12 mouse cellular contexts compared by ENCODE assay signal in the genomic region with DNA sequence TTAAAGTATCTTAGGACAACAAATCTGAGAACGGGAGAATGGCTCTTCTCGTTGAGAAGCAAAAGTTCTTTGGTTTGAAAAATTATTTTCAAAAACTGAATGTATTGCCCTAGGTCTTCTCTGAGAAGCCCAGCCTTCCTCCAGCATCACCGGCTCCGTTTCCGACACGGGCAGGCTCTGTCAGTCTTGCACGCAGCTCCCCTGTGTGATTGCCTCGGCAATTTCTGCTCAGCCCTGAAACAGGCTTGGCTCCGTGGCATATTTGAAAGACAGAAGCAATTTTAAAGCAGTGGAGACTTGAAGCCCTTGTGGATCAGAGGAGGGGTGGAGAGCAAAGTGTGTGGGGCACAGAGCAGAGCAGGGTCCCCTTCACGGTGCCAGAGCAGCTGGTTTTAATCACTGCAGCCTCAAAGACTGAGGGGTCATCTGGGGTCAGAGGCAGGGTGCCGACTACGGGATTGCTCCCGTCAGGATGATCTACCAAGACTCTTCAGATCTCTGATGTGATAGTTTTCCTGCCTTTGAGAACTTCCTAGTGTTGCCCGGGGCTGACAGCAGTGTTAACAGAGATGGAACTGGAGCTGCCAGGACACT.
A peak's percentile ranks its signal among the peaks of the same experiment; 100 is the strongest.
DNase-seq lines count a peak whose midpoint lies in the region; ATAC-seq lines count a peak whose summit lies in the region.
"Had no signal": no experiment of that assay in that cellular context is flagged by ENCODE, and none has a peak within 500 bp of the region (broad histone marks: within the 10 kb centered on the region; RNA-seq: fewer than 3 reads in every experiment).

No protein-coding gene starts in this region.

- no peaks in the 10 kb centered on the region for H3K9me3 ChIP-seq in heart, embryonic 12.5 days (replicated peaks)
- no peaks in the 10 kb centered on the region for H3K9me3 ChIP-seq in embryonic facial prominence, embryonic 15.5 days (replicated peaks)
- H3K9me3 ChIP-seq in midbrain, embryonic 10.5 days (replicated peaks), result no peaks in the 10 kb centered on the region
- H3K9me3 ChIP-seq: liver, embryonic 12.5 days had no signal

- no peak overlapping the region; the same call in 1 of the 2 replicates for H3K9ac ChIP-seq in heart, embryonic 12.5 days
- no peak overlapping the region for H3K9ac ChIP-seq in embryonic facial prominence, embryonic 15.5 days
- H3K9ac ChIP-seq: liver, embryonic 12.5 days had no signal

- H3K27ac ChIP-seq in heart, embryonic 12.5 days (ENCODE audit: poor library complexity, severe bottlenecking), result peak overlapping the region; percentile 34
- H3K27ac ChIP-seq in embryonic facial prominence, embryonic 15.5 days (replicated peaks), result peak overlapping the region; percentile 39; the same call in 1 of the 2 replicates
- peak overlapping the region; percentile 55; the same call in 1 of the 2 replicates for H3K27ac ChIP-seq in midbrain, embryonic 10.5 days (replicated peaks)
- H3K27ac ChIP-seq: liver, embryonic 12.5 days; stomach, postnatal 0 days had no signal

- 0 out of 2 replicates have a peak, but pooled peaks cover 8% of the 10 kb centered on the region for H3K27me3 ChIP-seq in heart, embryonic 12.5 days (replicated peaks)
- no peaks in the 10 kb centered on the region for H3K27me3 ChIP-seq in embryonic facial prominence, embryonic 15.5 days
- peaks cover 25% of the 10 kb centered on the region for H3K27me3 ChIP-seq in midbrain, embryonic 10.5 days (ENCODE audit: low read depth, poor library complexity, severe bottlenecking)

- no peak overlapping the region for H3K4me3 ChIP-seq in heart, embryonic 12.5 days
- no peak overlapping the region for H3K4me3 ChIP-seq in embryonic facial prominence, embryonic 15.5 days (replicated peaks)
- no peak overlapping the region for H3K4me3 ChIP-seq in midbrain, embryonic 10.5 days
- H3K4me3 ChIP-seq: liver, embryonic 12.5 days; myocyte had no signal

- H3K36me3 ChIP-seq in heart, embryonic 12.5 days, result no peaks in the 10 kb centered on the region
- H3K36me3 ChIP-seq in embryonic facial prominence, embryonic 15.5 days, result peaks cover 25% of the 10 kb centered on the region
- H3K36me3 ChIP-seq in midbrain, embryonic 10.5 days, result peaks cover 12% of the 10 kb centered on the region
- H3K36me3 ChIP-seq: liver, embryonic 12.5 days had no signal

- DNase-seq in heart, adult 8-10 months (ENCODE audit: low spot score), result no peak
- DNase-seq in embryo, embryonic 10 days (ENCODE audit: low spot score), result peak; percentile 86
- DNase-seq in midbrain, embryonic 10.5 days (ENCODE audit: low spot score), result peak; percentile 57
- no peak for DNase-seq in adrenal gland, adult 8-10 months
- no peak for DNase-seq in left cerebral cortex, postnatal 36 days (ENCODE audit: low spot score in 2 of 2)
- DNase-seq in kidney, adult 9 months, result no peak

- H3K4me1 ChIP-seq in heart, embryonic 12.5 days (replicated peaks), result peaks cover 43% of the 10 kb centered on the region
- peaks cover 28% of the 10 kb centered on the region for H3K4me1 ChIP-seq in embryonic facial prominence, embryonic 15.5 days
- peaks cover 61% of the 10 kb centered on the region for H3K4me1 ChIP-seq in midbrain, embryonic 10.5 days

- 0 out of 2 replicates have a peak overlapping the region, but pooled peaks have one; percentile 3 for H3K4me2 ChIP-seq in heart, embryonic 12.5 days
- H3K4me2 ChIP-seq in embryonic facial prominence, embryonic 15.5 days (replicated peaks), result no peak overlapping the region
- H3K4me2 ChIP-seq: liver, embryonic 12.5 days had no signal

- WGBS in heart, embryonic 12.5 days, result 21% methylated on average over 14 of the region's 14 CpGs
- WGBS in embryonic facial prominence, embryonic 15.5 days, result 15% methylated on average over 14 of the region's 14 CpGs
- WGBS in midbrain, embryonic 10.5 days, result 26% methylated on average over 14 of the region's 14 CpGs

- ATAC-seq in heart, embryonic 12.5 days (ENCODE audit: insufficient number of reproducible peaks, low FRiP score), result no peak
- no peak; the same call in 1 of the 2 replicates for ATAC-seq in embryonic facial prominence, embryonic 15.5 days (ENCODE audit: insufficient number of reproducible peaks, low FRiP score, low TSS enrichment, low read depth)
- ATAC-seq: CD4-positive, CD25-positive, alpha-beta regulatory T cell, adult 4 months; liver, embryonic 12.5 days had no signal

- intact Hi-C loops in left cerebral cortex, postnatal 36 days (cut with DNase I), result no loop called here

Comparison
In these comparisons a context has a peak if more than half of its experiments do, and no peak if none do; other contexts are left out.
1. DNase-seq: peak in embryo, embryonic 10 days (single experiment) and midbrain, embryonic 10.5 days (single experiment); none in heart, adult 8-10 months (single experiment), adrenal gland, adult 8-10 months (single experiment), left cerebral cortex, postnatal 36 days (0 of 2) and kidney, adult 9 months (single experiment).
2. Peak in every context shown above with its lines, with median percentiles within 50 percentile points of each other: H3K27ac ChIP-seq.